20 mouse cellular contexts compared by ENCODE assay signal in the genomic region with DNA sequence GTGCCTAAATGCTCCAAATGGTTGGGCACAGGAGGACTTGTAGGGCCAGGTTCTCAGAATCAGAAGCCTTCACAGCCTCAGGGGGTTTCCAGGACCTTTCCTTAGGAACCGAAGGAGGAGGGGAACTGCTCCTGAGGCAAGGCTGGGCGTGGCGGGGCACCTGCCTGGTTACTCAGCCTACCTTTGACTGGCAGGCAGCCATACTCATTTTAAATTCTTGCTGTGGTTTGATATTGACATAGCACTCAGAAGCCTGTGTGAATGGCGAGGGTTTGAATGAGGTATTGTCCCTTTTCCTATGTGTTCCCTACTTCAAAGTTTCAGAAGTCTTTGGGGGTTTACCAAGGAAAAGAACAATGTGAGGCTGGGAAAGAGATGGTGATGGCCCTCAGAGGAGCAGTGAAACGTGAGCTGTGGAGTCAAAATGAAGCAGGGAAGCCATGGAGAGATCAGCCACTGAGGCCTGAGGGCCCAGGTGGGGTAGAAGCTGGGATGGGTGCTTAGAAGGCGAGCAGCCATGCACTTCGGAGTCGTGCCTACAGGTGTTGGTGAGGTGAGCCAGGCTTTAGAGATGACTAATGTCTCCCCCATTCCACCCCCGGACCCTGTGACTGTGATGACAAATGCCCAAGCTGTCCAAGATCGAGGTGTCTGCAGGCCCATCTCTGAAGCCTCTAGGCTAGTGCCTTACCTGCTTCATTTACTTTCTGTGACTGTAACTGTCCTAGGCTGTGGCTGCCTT. TPM values are rescaled to one million over a fixed set of nuclear protein-coding genes. Genes with fewer than 3 reads are reported as not detected.
DNase-seq lines count a peak whose midpoint lies in the region.
"Had no signal": no experiment of that assay in that cellular context is flagged by ENCODE, and none has a peak within 500 bp of the region (broad histone marks: within the 10 kb centered on the region; RNA-seq: fewer than 3 reads in every experiment).

No protein-coding gene starts in this region.

- intact Hi-C loops in left cerebral cortex, postnatal 14 days (cut with DNase I) = no loop called here

- DNase-seq in heart, adult 11 months = peak; percentile 82
- no peak for DNase-seq in heart, adult 18-20 months
- peak; percentile 19 for DNase-seq in right cerebral cortex, postnatal 25 days
- DNase-seq in right cerebral cortex, postnatal 10 days (ENCODE audit: low spot score in 2 of 2) = no peak
- peak; percentile 66 for DNase-seq in lung, postnatal 10 days
- DNase-seq in gastrocnemius, adult 18-20 months (ENCODE audit: low spot score) = no peak
- no peak for DNase-seq in cerebellum, postnatal 36 days
- no peak for DNase-seq in left cerebral cortex, postnatal 14 days (ENCODE audit: low spot score in 2 of 2)
- DNase-seq: cerebellum, adult 11-12 months; cerebellum, postnatal 25 days; heart, postnatal 10 days; layer of hippocampus, postnatal 36 days; retina, postnatal 1 day; spleen, adult 18-20 months; thymus, postnatal 25 days had no signal

RNA-seq across cellular contexts. Expression of a gene that starts 4.6 kb away (rescaled TPM):
- total RNA-seq in heart, adult 18-20 months (2021) = not detected
- not detected for total RNA-seq in gastrocnemius, adult 18-20 months (2021)
- not detected for total RNA-seq in left cerebral cortex, postnatal 14 days (2021)
- total RNA-seq: adrenal gland, adult 18-20 months; CH12.LX; gastrocnemius, adult 8-10 months; heart, postnatal 10 days; layer of hippocampus, postnatal 36 days; left cerebral cortex, postnatal 36 days; megakaryocyte, adult 5-6 weeks had no signal

RNA-seq across cellular contexts. Expression of a gene that starts 28.7 kb away (rescaled TPM):
- total RNA-seq in heart, adult 18-20 months (2021) = 1 to 10 TPM; 1.2 to 1.8 TPM
- 1 to 10 TPM in 1 of 2 experiments, under 1 TPM in 1; 0.96 to 2.4 TPM for total RNA-seq in gastrocnemius, adult 18-20 months (2021)
- total RNA-seq in left cerebral cortex, postnatal 14 days (2021) = 100 to 1,000 TPM; 813 to 815 TPM
- total RNA-seq: megakaryocyte, adult 5-6 weeks had no signal

RNA-seq across cellular contexts. Expression of a gene that starts 30.3 kb away (rescaled TPM):
- total RNA-seq in heart, adult 18-20 months (2021) = under 1 TPM in 1 of 2 experiments, not detected in 1; 0.28 TPM
- total RNA-seq in gastrocnemius, adult 18-20 months (2021) = not detected
- total RNA-seq in left cerebral cortex, postnatal 14 days (2021) = not detected
- total RNA-seq: adrenal gland, adult 18-20 months; gastrocnemius, adult 8-10 months; heart, postnatal 10 days; layer of hippocampus, postnatal 36 days; left cerebral cortex, postnatal 36 days; megakaryocyte, adult 5-6 weeks had no signal

RNA-seq across cellular contexts. Expression of a gene that starts 38.1 kb away (rescaled TPM):
- under 1 TPM; 0.05 to 0.12 TPM for total RNA-seq in heart, adult 18-20 months (2021)
- not detected for total RNA-seq in gastrocnemius, adult 18-20 months (2021)
- total RNA-seq in left cerebral cortex, postnatal 14 days (2021) = under 1 TPM; 0.07 to 0.19 TPM
- total RNA-seq: CH12.LX; gastrocnemius, adult 8-10 months; megakaryocyte, adult 5-6 weeks had no signal

Comparison
In these comparisons a context has a peak if more than half of its experiments do, and no peak if none do; other contexts are left out.
1. DNase-seq: peak in heart, adult 11 months (single experiment), right cerebral cortex, postnatal 25 days (single experiment) and lung, postnatal 10 days (single experiment); none in heart, adult 18-20 months (0 of 2), right cerebral cortex, postnatal 10 days (0 of 2), gastrocnemius, adult 18-20 months (single experiment), cerebellum, postnatal 36 days (0 of 2) and left cerebral cortex, postnatal 14 days (0 of 2).
2. RNA of a gene that starts 28.7 kb away (total RNA-seq): 813 to 815 TPM in left cerebral cortex, postnatal 14 days; 0.96 to 2.4 TPM in gastrocnemius, adult 18-20 months and 1.2 to 1.8 TPM in heart, adult 18-20 months; every median in the first group is over 100 times any median in the second.